Mouse (Mus musculus): Measurements from ENCODE around the gene Syne3. TPM values are rescaled to one million over a fixed set of nuclear protein-coding genes. Genes with fewer than 3 reads are reported as not detected.

The Syne3 gene
- total RNA-seq, 2 experiments from 2014 or later, result 0.79 to 0.81 TPM

GRCm38 (mm10) chr12:105005715-105005972 is 4.0 kb downstream of the Syne3 start:
- DNase-seq (ENCODE audit: extremely low spot score in 1 of 2, low spot score in 2 of 2), result no peak
- intact Hi-C loops (cut with DNase I), result loop anchor here (5.0 kb wide), 1 partner anchor 43 kb away; no protein-coding TSS in a partner anchor

GRCm38 (mm10) chr12:105004956-105005714 is 4.5 kb downstream of the Syne3 start:
- DNase-seq (ENCODE audit: extremely low spot score in 1 of 2, low spot score in 2 of 2), result no peak
- intact Hi-C loops (cut with DNase I), result loop anchor here (5.0 kb wide), 1 partner anchor 43 kb away; no protein-coding TSS in a partner anchor

- DNase-seq (ENCODE audit: extremely low spot score in 1 of 2, low spot score in 2 of 2), result no peak
- intact Hi-C loops (cut with DNase I), result no loop called here
Observed at GRCm38 (mm10) chr12:105003715-105004114, 5.9 kb downstream of the Syne3 start.

GRCm38 (mm10) chr12:105003158-105003557 is 6.5 kb downstream of the Syne3 start:
- no peak for DNase-seq (ENCODE audit: extremely low spot score in 1 of 2, low spot score in 2 of 2)
- intact Hi-C loops (cut with DNase I), result no loop called here

- intact Hi-C loops (cut with DNase I), result no loop called here
- DNase-seq (ENCODE audit: extremely low spot score in 1 of 2, low spot score in 2 of 2), result no peak
Observed at GRCm38 (mm10) chr12:105002340-105003132, 7.1 kb downstream of the Syne3 start.

GRCm38 (mm10) chr12:105001317-105001716 is 8.3 kb downstream of the Syne3 start:
- intact Hi-C loops (cut with DNase I), result no loop called here
- no peak for DNase-seq (ENCODE audit: extremely low spot score in 1 of 2, low spot score in 2 of 2)

GRCm38 (mm10) chr12:105000487-105001283 is 8.9 kb downstream of the Syne3 start:
- no peak for DNase-seq (ENCODE audit: extremely low spot score in 1 of 2, low spot score in 2 of 2)
- intact Hi-C loops (cut with DNase I), result no loop called here

GRCm38 (mm10) chr12:104999171-104999570 is 10.4 kb downstream of the Syne3 start:
- intact Hi-C loops (cut with DNase I), result no loop called here
- no peak for DNase-seq (ENCODE audit: extremely low spot score in 1 of 2, low spot score in 2 of 2)

- no peak for DNase-seq (ENCODE audit: extremely low spot score in 1 of 2, low spot score in 2 of 2)
- intact Hi-C loops (cut with DNase I), result no loop called here
Observed at GRCm38 (mm10) chr12:104998541-104998940, 11.1 kb downstream of the Syne3 start.

- DNase-seq (ENCODE audit: extremely low spot score in 1 of 2, low spot score in 2 of 2), result no peak
- intact Hi-C loops (cut with DNase I), result no loop called here
Observed at GRCm38 (mm10) chr12:104997641-104998293, 11.8 kb downstream of the Syne3 start.

GRCm38 (mm10) chr12:104997159-104997558 is 12.4 kb downstream of the Syne3 start:
- intact Hi-C loops (cut with DNase I), result no loop called here
- DNase-seq (ENCODE audit: extremely low spot score in 1 of 2, low spot score in 2 of 2), result no peak

GRCm38 (mm10) chr12:104996012-104996728 is 13.4 kb downstream of the Syne3 start:
- DNase-seq (ENCODE audit: extremely low spot score in 1 of 2, low spot score in 2 of 2), result no peak
- intact Hi-C loops (cut with DNase I), result no loop called here

- intact Hi-C loops (cut with DNase I), result no loop called here
- DNase-seq (ENCODE audit: extremely low spot score in 1 of 2, low spot score in 2 of 2), result no peak
Observed at GRCm38 (mm10) chr12:104995259-104995876, 14.2 kb downstream of the Syne3 start.

- intact Hi-C loops (cut with DNase I), result no loop called here
- DNase-seq (ENCODE audit: extremely low spot score in 1 of 2, low spot score in 2 of 2), result no peak
Observed at GRCm38 (mm10) chr12:104992838-104993237, 16.8 kb downstream of the Syne3 start.

- intact Hi-C loops (cut with DNase I), result no loop called here
Observed at GRCm38 (mm10) chr12:104992123-104992741, 17.4 kb downstream of the Syne3 start.

GRCm38 (mm10) chr12:104990741-104991454 is 18.7 kb downstream of the Syne3 start:
- intact Hi-C loops (cut with DNase I), result no loop called here
- DNase-seq (ENCODE audit: extremely low spot score in 1 of 2, low spot score in 2 of 2), result no peak

More at GRCm38 (mm10) chr12:104992123-104992741, 17.4 kb downstream of the Syne3 start:
- DNase-seq (ENCODE audit: extremely low spot score in 1 of 2, low spot score in 2 of 2), result no peak

GRCm38 (mm10) chr12:104987936-104988335 is 21.7 kb downstream of the Syne3 start:
- intact Hi-C loops (cut with DNase I), result no loop called here
- DNase-seq (ENCODE audit: extremely low spot score in 1 of 2, low spot score in 2 of 2), result no peak
